Mouse (Mus musculus) heart, embryonic 11.5 days (tissue): ENCODE data around the gene Trim52. TPM values are rescaled to one million over a fixed set of nuclear protein-coding genes. Genes with fewer than 3 reads are reported as not detected.
"Not testable (repeated sequence)": the region's sequence is repeated elsewhere in the genome, so short reads cannot be mapped to it uniquely, and the experiment has no call there.

Experiments
- ATAC-seq: fragments of 200-750 bp; cut with Nextera tagmentation; replicated peaks from 2 replicates; pipeline ENCODE4 v1.8.0; 2017; ENCODE audit warnings: moderate library complexity; ENCODE audit not compliant: insufficient number of reproducible peaks, low FRiP score, low TSS enrichment
- H3K27ac ChIP-seq: fragments of 300-500 bp; sonication (generic); 2 replicates; pipeline ENCODE4 v1.5.1; 2014; ENCODE audit warnings: mild to moderate bottlenecking, low read depth, low read length
- H3K27me3 ChIP-seq: fragments of 300-500 bp; sonication (generic); 2 replicates; pipeline ENCODE4 v1.6.1; 2014; ENCODE audit warnings: mild to moderate bottlenecking, low read length, mixed read lengths; ENCODE audit not compliant: control insufficient read depth, insufficient read depth
- H3K36me3 ChIP-seq: fragments of 300-500 bp; sonication (generic); 2 replicates; pipeline ENCODE4 v1.6.1; 2014; ENCODE audit warnings: mild to moderate bottlenecking, low read length, moderate library complexity, mixed read lengths; ENCODE audit not compliant: control insufficient read depth, insufficient read depth
- H3K4me1 ChIP-seq: fragments of 300-500 bp; sonication (generic); 2 replicates; pipeline ENCODE4 v1.6.1; 2014; ENCODE audit warnings: low read length; ENCODE audit not compliant: control insufficient read depth, insufficient read depth
- H3K4me2 ChIP-seq: fragments of 300-500 bp; sonication (generic); 2 replicates; pipeline ENCODE4 v1.6.1; 2014; ENCODE audit warnings: mild to moderate bottlenecking, moderate library complexity
- H3K4me3 ChIP-seq: fragments of 300-500 bp; sonication (generic); 2 replicates; pipeline ENCODE4 v1.5.1; 2014; ENCODE audit warnings: low read depth, low read length
- H3K9ac ChIP-seq: fragments of 300-500 bp; sonication (generic); 2 replicates; pipeline ENCODE4 v1.6.1; 2014; ENCODE audit warnings: mild to moderate bottlenecking, low read depth, low read length, moderate library complexity
- H3K9me3 ChIP-seq: fragments of 300-500 bp; sonication (generic); replicated peaks from 2 replicates; pipeline ENCODE4 v1.6.1; 2016; ENCODE audit warnings: low read length; ENCODE audit not compliant: control insufficient read depth
- WGBS: fragments of 180-500 bp; shearing (Covaris S2); extraction: QIAGEN DNeasy Blood & Tissue Kit; methylation state at CpG from one replicate; pipeline ENCODE4 v1.1.7; 2014; ENCODE audit not compliant: insufficient replicate concordance; 5-methylcytosine and 5-hydroxymethylcytosine counted together
- polyA plus RNA-seq: library from polyadenylated mRNA; unstranded; fragments of >200 nt; fragmentation: Nextera tagmentation; extraction: Ambion mirVana; gene quantifications from 2 replicates; pipeline ENCODE4 v1.2.1, GENCODE M21; 2014

Gene Trim52
- polyA plus RNA-seq, 1 experiment from 2014 or later, result not detected

DNA sequence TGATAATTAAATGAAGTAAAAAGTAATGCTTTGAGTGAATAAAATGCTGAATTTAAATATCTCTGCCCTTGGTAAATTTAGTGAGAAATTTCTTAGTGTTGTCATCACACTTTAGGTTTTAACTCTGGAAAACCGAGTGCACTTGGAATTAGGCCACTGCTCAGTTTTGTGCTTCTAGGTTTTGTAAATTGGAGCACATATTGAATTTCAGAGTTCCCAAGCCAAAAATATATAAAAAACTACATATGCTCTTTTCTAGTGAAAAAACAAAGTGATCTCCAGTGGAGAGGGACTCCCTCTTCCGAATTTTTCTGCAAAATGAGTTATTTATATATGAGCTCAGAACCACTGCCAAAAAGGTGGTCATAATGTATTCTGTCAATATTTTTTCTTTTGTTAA, 45.2 kb downstream of the Trim52 start:
- H3K4me2 ChIP-seq, result no peak overlapping the region
- H3K4me1 ChIP-seq, result no peaks in the 10 kb centered on the region
- H3K9ac ChIP-seq, result no peak overlapping the region
- no peak overlapping the region for H3K4me3 ChIP-seq
- no peaks in the 10 kb centered on the region for H3K36me3 ChIP-seq
- 64% methylated on average over 2 of the region's 2 CpGs for WGBS
- no peak for ATAC-seq
- H3K9me3 ChIP-seq, result no peaks in the 10 kb centered on the region
- no peaks in the 10 kb centered on the region for H3K27me3 ChIP-seq
- no peak overlapping the region for H3K27ac ChIP-seq

DNA sequence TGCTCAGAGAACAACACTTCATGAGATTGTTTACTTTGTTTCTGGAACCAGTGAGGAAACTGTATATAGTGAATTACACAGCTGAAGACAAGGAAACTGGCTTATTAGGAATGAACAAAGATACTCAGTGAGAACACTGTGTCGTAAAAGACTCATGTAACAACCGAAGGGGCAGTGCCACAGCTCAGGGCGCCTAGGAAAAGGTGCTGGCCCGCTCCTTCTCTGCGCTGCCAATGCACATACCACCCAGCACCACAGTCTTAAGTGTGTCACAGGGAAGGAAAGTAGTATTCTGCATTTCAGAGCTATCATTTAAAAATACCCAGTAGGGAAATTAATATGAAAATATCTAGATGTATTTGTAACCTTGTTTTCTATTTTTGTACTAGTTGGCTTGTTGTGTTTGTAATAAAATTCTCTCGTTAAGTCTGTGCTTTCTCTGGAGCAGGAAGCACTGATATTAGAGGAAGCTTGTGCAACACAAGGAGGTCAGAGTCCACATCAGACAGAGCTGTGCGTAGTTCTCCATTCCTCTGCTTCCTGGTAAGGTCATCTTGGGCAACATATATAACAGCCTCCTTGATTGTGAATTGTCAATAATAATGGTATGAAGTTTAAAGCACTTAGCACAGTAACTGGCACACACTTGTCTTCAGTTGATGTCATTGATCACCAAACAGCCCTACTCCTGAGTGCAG, 49.0 kb downstream of the Trim52 start:
- Histone ChIP-seq H3K4me3 (no peak overlapping the region), H3K9me3 (no peaks in the 10 kb centered on the region), H3K27ac (no peak overlapping the region), H3K9ac (no peak overlapping the region), H3K4me1 (no peaks in the 10 kb centered on the region), H3K4me2 (no peak overlapping the region), H3K36me3 (no peaks in the 10 kb centered on the region), H3K27me3 (no peaks in the 10 kb centered on the region)
- WGBS, result 79% methylated on average over 7 of the region's 7 CpGs
- no peak for ATAC-seq

DNA sequence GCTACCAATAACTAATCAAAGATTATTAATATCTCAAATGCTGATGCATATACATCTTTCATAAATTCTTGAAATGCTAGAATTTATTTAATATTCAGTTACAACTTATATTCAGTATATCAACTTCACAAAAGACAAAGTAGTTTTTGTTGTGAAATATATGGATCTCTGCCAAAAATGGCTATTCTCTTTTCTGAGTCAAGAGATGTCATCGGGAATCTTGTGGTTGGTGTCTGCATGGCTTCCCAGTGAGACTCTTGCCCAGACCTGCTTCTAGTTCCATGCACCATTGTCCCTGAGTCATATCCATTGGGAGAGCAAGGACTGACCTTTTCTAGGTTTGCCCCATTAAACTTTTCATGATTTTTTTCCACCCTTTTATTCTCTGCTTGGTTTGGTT, 50.5 kb downstream of the Trim52 start:
- Histone ChIP-seq H3K9ac (no peak overlapping the region), H3K4me2 (no peak overlapping the region), H3K27ac (no peak overlapping the region), H3K27me3 (no peaks in the 10 kb centered on the region), H3K9me3 (no peaks in the 10 kb centered on the region), H3K4me3 (no peak overlapping the region), H3K36me3 (no peaks in the 10 kb centered on the region), H3K4me1 (no peaks in the 10 kb centered on the region)
- whole genome bisulfite sequencing, result 78% methylated on average over 1 of the region's 1 CpGs
- no peak for ATAC-seq

DNA sequence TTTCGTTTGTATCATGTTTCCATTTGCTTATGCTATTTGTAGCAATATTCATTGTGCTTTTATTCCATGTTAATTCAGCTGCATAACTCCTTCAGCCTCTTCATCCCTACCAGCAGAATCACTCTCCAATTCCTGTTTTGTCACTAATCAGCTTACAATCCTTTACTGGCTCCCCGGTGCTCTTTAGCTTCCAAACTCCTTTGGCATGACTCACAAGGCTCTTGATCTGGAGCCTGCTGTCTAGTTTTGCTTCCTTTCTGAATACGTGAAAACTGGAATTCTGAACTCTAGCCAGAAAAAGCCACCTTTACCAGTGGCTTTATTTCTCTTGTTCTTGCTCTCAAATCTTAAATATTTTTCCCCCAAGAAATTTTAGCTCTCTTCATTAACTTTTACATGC, 56.3 kb downstream of the Trim52 start:
- no peak for ATAC-seq
- Histone ChIP-seq H3K27ac (no peak overlapping the region), H3K4me1 (no peaks in the 10 kb centered on the region), H3K27me3 (no peaks in the 10 kb centered on the region), H3K4me2 (no peak overlapping the region), H3K9ac (no peak overlapping the region), H3K9me3 (no peaks in the 10 kb centered on the region), H3K36me3 (no peaks in the 10 kb centered on the region), H3K4me3 (no peak overlapping the region)
- 51% methylated on average over 3 of the region's 3 CpGs for WGBS

DNA sequence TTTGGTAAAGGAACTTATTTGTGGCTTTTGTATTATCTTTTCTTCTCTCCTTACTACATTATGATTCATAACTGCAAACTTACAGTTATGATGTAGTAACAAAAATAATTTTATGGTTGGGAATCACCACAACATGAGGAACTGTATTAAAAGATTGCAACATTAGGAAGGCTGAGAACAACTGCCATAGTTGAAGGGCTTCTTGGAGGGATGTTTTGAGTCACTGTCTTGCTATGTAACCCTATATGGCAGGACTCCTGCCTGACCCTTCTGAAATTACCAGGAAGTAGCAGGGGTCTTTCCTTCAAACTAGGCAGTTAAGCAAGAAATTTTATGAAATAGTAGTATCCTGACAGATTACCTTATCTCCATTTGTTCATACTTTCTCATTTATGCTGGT, 57.2 kb downstream of the Trim52 start:
- Histone ChIP-seq H3K4me3 (no peak overlapping the region), H3K4me2 (no peak overlapping the region), H3K27me3 (no peaks in the 10 kb centered on the region), H3K4me1 (no peaks in the 10 kb centered on the region), H3K36me3 (no peaks in the 10 kb centered on the region), H3K9me3 (no peaks in the 10 kb centered on the region), H3K9ac (no peak overlapping the region), H3K27ac (no peak overlapping the region)
- no peak for ATAC-seq

DNA sequence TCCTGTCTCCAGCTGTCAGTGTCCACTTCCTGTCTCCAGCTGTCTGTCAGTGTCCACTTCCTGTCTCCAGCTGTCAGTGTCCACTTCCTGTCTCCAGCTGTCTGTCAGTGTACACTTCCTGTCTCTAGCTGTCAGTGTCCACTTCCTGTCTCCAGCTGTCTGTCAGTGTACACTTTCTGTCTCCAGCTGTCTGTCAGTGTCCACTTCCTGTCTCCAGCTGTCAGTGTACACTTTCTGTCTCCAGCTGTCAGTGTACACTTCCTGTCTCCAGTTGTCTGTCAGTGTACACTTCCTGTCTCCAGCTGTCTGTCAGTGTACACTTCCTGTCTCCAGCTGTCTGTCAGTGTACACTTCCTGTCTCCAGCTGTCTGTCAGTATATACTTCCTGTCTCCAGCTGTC, 57.9 kb downstream of the Trim52 start:
- H3K4me1 ChIP-seq, H3K36me3 ChIP-seq, H3K27ac ChIP-seq, ATAC-seq, H3K27me3 ChIP-seq, H3K9me3 ChIP-seq, H3K4me2 ChIP-seq, H3K9ac ChIP-seq, H3K4me3 ChIP-seq: not testable (repeated sequence)

DNA sequence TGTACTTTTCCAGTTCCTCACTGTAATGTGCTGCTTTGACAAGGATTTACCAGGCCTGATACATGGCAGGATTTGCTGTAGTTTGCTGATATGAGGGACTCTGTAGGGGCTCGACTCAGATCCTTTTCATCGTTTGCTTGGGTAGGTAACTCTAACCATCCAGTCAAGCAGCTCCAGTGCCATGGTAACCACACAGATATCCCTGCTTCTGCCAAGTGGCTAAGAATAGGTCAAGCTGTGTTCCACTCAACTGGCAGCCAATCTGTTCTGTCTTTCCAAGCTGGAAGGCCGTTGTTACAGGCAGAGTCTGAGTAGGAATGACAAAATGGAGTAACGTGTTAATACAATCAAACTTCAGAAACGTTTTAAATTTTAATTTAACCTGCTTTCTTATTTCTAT, 70.9 kb downstream of the Trim52 start:
- WGBS, result 50% methylated on average over 5 of the region's 5 CpGs
- Histone ChIP-seq H3K4me3 (no peak overlapping the region), H3K4me2 (no peak overlapping the region), H3K9me3 (no peaks in the 10 kb centered on the region), H3K36me3 (no peaks in the 10 kb centered on the region), H3K27me3 (no peaks in the 10 kb centered on the region), H3K4me1 (no peaks in the 10 kb centered on the region), H3K27ac (no peak overlapping the region), H3K9ac (no peak overlapping the region)
- ATAC-seq, result no peak

DNA sequence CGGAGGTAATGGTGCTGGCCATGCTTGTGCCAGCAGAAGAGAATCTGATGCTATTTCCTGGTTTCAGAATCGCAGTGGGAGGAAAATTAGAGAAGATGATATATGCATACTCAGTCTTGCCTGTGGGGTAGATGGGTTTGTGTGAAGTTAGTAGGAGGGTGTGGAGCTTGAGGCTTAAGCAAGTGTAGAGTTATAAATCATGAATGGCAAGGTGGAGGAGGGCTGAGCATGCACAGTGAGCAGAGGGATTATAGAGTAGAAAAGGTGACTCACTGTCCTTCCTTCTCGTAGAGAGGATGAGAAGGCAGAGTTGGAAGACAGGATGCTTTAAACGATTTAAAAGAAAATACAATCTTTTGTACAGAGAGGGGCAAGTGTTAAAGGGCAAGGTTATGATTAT, 72.2 kb downstream of the Trim52 start:
- Histone ChIP-seq H3K4me2 (no peak overlapping the region), H3K4me3 (no peak overlapping the region), H3K36me3 (no peaks in the 10 kb centered on the region), H3K27me3 (no peaks in the 10 kb centered on the region), H3K27ac (no peak overlapping the region), H3K9me3 (no peaks in the 10 kb centered on the region), H3K4me1 (no peaks in the 10 kb centered on the region), H3K9ac (no peak overlapping the region)
- no peak for ATAC-seq
- WGBS, result 77% methylated on average over 4 of the region's 4 CpGs

DNA sequence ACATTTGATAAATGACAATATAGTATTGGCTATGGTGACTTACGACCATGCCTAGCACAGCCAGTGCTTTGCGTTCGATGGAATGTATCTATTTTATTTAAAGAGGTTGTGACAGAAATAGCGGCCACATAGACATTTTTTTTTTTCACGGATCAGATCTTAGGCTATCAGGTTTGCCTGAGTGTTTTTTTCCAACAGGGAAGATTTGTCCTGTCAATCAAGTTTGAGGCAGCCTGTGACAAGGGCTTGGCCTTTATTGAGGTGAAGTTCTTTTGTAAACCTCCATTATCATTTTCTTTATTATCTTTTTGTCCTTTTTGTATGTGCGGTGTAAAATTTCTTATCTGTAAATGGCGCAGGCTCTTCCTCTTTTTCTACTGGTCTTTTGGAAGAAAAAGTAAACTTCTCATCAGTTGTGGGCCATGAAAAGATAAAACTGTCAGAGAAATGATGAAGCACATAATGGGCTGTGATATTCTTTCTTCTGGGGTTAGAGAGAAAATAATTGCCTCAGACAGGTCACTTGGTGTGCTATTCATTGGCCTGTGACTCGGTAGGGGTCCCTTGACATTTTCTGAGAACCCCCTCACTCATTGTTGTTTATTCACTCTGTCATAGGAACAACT, 73.2 kb downstream of the Trim52 start:
- WGBS, result 51% methylated on average over 8 of the region's 8 CpGs
- Histone ChIP-seq H3K27me3 (no peaks in the 10 kb centered on the region), H3K9ac (no peak overlapping the region), H3K4me2 (no peak overlapping the region), H3K4me3 (no peak overlapping the region), H3K4me1 (no peaks in the 10 kb centered on the region), H3K9me3 (no peaks in the 10 kb centered on the region), H3K27ac (no peak overlapping the region), H3K36me3 (no peaks in the 10 kb centered on the region)
- ATAC-seq, result no peak
